Mouse (Mus musculus): Measurements from ENCODE around the gene Ank3.

- TF ChIP-seq CTCF (IDR thresholded peaks at IDR 0.05; ENCODE audit: borderline replicate concordance, extremely low read depth, insufficient read depth, insufficient read length), result no peak
- no peak for TF ChIP-seq POLR2A (IDR thresholded peaks at IDR 0.05; ENCODE audit: borderline replicate concordance, extremely low read depth, insufficient read depth, insufficient read length, poor library complexity, severe bottlenecking)
Measured at GRCm38 (mm10) chr10:70033856-70034255, 635.3 kb downstream of the Ank3 start.

Measured in brain, embryonic 14.5 days (tissue).